Mouse (Mus musculus): ENCODE measurements at regions not wholly inside any gene's neighbourhood (a gene's known extent, or its start where the extent isn't known, plus 50 kb on each side); places are given as distances from the start of the nearest gene placed in this dataset.

- no peak for DNase-seq (ENCODE audit: extremely low spot score, low read depth, low spot score)
Measured at GRCm38 (mm10) chr1:195312426-195312825, 135.9 kb upstream of the Cr2 start.

GRCm38 (mm10) chr1:195285076-195285475, 108.6 kb upstream of the Cr2 start:
- DNase-seq (ENCODE audit: extremely low spot score, low read depth, low spot score) = no peak

GRCm38 (mm10) chr1:195241496-195241895, 65.0 kb upstream of the Cr2 start:
- DNase-seq (ENCODE audit: extremely low spot score, low read depth, low spot score) = peak; percentile 100

- DNase-seq (ENCODE audit: extremely low spot score, low read depth, low spot score) = no peak
Measured at GRCm38 (mm10) chr1:195232658-195233057, 56.1 kb upstream of the Cr2 start.

GRCm38 (mm10) chr1:195227007-195227406, 50.5 kb upstream of the Cr2 start:
- DNase-seq (ENCODE audit: extremely low spot score, low read depth, low spot score) = no peak
